Mouse (Mus musculus): Measurements from ENCODE around the gene Pdcd4.

DNA sequence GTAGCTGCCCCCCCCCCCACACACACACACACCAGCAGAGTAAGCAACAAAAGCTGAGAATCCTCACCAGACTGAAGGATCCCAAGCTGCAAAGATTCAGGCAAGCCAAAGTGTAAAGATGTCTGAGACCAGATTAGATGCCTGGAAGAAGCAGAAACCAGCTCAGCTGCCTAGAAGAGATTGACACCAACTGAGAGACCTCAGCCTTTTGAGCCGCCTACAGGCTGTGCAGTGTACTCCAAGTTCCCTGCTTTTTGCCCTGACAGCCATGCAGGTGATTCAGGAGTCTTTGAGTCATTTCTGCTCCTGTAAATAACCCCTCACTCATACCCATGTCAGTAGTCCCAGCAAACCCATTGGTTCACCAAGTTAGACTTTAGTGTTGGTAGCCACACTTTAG, 11.6 kb upstream of the Pdcd4 start:
- no peak for TF ChIP-seq CTCF (IDR thresholded peaks at IDR 0.05; ENCODE audit: control insufficient read depth, insufficient read depth, insufficient read length)
- TF ChIP-seq MYOG (IDR thresholded peaks at IDR 0.05; ENCODE audit: control insufficient read depth, extremely low read depth, insufficient read length) = no peak
- TF ChIP-seq MYOD1 (IDR thresholded peaks at IDR 0.05; ENCODE audit: control insufficient read depth, insufficient read length, low read depth) = no peak
- no peak for TF ChIP-seq USF1 (IDR thresholded peaks at IDR 0.05; ENCODE audit: low read depth)
- no peak for TF ChIP-seq MAX (IDR thresholded peaks at IDR 0.05)
